Mouse (Mus musculus) spleen, embryonic (tissue): Measurements from ENCODE around the gene Zcchc17.

Experiments used
- CTCF ChIA-PET: fragments of 350-600 bp; sonication (Branson Sonifier 250); formaldehyde crosslinking; loops from one replicate; lab custom pipeline; 2022; lab: Charles Lee

Zcchc17 gene

GRCm38 (mm10) chr4:130318122-130318521 lies 41.6 kb downstream of the Zcchc17 start:
- CTCF ChIA-PET: no interaction called here

GRCm38 (mm10) chr4:130316691-130317090 lies 43.1 kb downstream of the Zcchc17 start:
- CTCF ChIA-PET: no interaction called here

DNA sequence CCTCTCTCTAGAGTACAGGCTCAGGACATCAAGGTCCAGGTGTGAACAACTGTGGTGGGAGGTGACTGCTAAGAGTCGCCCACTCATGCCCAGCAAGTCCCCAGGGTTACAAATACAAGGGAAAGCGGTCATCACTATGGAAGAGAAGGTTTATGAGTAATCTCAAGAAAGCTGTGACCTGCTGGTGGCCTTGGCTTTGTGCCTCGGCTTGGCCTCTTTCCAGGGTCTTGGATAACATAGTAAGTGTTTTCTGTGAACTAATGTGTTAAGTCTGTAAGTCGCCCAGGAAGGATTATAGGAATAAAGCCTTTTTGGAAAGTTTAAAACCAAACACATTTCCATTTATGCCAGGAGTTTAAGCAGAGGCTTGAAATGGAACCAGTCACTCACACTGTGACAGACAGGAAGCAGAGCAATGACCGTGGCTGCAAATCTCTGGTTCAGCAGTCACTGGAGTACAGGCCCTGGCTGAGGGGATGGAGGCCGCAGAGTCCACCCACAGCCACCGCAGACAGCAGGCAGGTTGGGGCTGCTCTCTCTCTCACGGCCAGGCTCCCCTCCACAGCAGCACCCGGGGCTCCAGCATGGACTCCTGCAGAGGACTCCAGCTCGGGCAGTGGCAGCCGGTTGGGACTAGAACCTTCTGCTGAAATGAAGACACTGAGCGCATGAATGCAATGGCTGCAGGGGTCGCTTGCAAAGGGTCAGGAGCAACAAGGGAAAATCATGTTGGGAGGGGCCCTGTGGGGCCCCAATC lies 43.8 kb downstream of the Zcchc17 start:
- CTCF ChIA-PET: no interaction called here

- CTCF ChIA-PET: no interaction called here
These were observed 46.2 kb downstream of the Zcchc17 start for GRCm38 (mm10) chr4:130313552-130313951.

GRCm38 (mm10) chr4:130312526-130312925 lies 47.2 kb downstream of the Zcchc17 start:
- CTCF ChIA-PET: no interaction called here

GRCm38 (mm10) chr4:130309254-130309653 lies 50.5 kb downstream of the Zcchc17 start:
- CTCF ChIA-PET: no interaction called here

GRCm38 (mm10) chr4:130308231-130309081 lies 51.3 kb downstream of the Zcchc17 start, which contains the start of the genes Fabp3 and Gm10570:
Gene Fabp3, plus strand, starts transcription at chr4:130308595.
Gene Gm10570, minus strand, starts transcription at chr4:130308674.
- CTCF ChIA-PET: no interaction called here

- CTCF ChIA-PET: no interaction called here
These were observed 51.9 kb downstream of the Zcchc17 start for GRCm38 (mm10) chr4:130307851-130308230.

DNA sequence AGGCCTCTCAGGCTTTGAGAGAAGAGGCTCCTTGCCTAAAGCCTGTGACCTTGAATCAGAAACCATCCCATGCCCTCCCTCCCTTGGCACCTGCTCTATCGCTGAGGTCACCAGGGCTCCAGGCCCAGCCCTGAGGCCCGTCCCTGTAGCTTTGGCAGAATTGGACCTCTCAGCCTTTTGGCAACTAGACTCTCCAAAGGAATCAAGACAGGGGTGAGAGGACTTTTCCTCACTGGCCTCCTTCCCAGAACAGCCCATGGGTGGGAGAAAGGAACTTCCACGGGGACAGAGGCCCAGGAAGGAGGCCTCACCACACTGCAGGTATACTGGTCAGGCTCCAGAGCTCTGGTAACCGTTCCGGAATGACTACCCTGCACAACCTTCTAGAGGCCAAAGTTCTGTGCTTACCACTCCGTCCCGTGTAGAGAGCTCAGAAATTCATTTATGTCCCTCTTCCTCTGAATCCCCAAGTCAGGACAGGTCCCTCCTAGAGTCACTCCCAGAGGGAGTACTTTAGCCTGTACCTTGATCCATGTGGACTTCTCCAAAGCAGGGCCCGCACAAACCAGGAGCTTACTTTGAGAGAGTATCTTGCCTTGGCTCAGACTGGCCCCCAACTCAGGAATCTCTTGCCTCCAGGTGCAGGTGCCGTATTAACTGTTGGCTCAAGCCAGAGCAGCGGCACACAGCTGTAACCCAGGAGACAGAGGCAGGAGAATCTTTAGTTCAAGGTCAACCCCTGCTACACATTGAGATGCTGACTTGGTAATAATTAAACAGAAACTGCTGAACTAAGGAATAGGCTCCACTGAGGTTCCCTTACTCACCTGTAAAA lies 52.7 kb downstream of the Zcchc17 start:
- CTCF ChIA-PET: no interaction called here

DNA sequence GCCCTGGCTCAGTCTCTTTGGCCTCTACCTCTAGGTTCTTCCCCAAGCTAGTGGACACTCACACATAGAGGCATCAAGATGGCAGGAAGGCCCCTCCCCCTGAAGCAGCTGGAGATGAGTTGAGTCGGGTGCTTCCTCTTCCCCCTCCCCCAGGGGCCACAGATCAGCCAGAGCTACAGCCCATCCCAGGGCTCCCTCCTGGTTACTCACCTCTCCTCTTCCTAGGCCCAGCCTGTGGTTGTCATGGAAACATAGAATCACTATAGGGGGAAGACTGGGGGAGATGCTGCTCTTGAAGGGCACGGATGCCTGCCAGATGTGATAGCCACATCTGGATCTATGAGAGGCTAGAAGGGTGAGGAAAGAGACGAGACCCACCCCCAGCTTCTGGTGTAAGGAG lies 55.0 kb downstream of the Zcchc17 start:
- CTCF ChIA-PET: no interaction called here

- CTCF ChIA-PET: interaction anchor here (0.6 kb wide), 1 partner anchor 1339 kb away, joined by 3 read pairs; no protein-coding TSS in a partner anchor
These were observed 57.4 kb downstream of the Zcchc17 start for GRCm38 (mm10) chr4:130302285-130302870.

- CTCF ChIA-PET: no interaction called here
These were observed 60.1 kb downstream of the Zcchc17 start for GRCm38 (mm10) chr4:130299629-130300018.

DNA sequence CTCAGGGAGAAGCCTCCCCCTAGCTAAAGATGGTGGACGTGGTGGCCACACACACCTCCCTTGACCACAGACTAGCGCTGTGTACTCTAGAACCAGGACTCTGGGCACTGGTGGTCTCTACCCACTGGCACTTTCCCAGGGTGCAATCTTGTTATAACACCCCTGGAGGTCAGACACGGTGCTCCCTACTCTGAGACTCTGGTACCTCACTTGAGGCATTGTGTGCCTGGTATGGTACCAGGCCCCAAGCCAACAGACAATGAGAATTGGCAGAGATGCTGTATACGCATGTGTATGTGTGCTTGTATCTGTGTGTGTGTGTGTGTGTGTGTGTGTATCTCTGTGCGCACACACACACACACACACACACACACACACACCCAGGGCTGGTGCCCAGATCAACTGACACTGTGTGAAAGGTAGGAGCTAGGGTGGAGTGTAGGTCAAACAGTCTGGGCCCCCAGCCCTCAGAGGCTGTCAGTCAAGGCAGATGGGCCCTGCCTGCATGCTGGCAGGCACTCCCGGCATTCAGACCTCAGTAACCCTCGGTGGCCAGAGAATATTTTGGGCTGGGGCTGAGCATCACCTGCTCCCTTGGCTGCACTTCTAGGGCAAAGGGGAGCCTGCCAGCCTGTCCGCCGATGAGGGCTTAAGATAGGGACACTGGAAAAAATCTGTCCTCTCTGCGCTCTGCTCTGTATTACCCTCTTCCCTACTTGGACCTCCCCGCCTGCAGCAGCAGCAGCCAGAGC lies 60.7 kb downstream of the Zcchc17 start:
- CTCF ChIA-PET: no interaction called here

GRCm38 (mm10) chr4:130297123-130297529 lies 62.6 kb downstream of the Zcchc17 start:
- CTCF ChIA-PET: no interaction called here

DNA sequence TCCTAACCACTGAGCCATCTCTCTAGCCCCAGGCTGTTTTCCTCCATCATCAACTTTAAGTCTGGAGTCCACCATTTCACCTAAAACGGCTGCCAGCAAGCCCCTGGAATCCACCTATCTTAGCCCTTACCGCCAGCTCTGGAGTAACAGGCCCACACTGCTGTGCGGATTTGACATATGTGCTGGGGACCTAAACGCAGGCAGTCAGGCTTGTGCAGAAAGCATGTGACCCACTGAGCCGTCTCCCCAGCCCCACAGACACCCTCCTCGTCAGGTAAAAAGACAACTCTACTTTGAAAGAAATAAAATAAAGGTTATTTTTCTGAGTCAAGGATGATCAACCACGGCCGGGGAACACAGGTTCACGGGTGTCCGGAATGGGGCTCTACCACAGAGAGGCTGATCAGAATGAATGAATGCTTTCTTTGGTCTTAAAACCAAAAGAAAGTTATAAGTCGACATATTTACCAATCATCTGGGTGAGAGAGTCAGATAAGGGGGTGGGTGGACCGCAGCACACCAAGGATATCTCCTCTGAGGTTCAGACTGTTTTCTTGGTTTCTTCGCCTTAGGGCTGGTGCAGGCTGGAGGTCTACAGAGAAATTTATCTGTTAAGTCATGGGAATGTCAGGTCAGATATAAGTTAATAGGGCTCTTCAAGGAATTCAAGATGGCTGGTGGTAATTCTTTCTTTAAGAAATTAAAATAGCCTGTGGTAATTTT lies 63.3 kb downstream of the Zcchc17 start:
- CTCF ChIA-PET: interaction anchor here (0.5 kb wide), 1 partner anchor 253 kb away, joined by 14 read pairs; no protein-coding TSS in a partner anchor

DNA sequence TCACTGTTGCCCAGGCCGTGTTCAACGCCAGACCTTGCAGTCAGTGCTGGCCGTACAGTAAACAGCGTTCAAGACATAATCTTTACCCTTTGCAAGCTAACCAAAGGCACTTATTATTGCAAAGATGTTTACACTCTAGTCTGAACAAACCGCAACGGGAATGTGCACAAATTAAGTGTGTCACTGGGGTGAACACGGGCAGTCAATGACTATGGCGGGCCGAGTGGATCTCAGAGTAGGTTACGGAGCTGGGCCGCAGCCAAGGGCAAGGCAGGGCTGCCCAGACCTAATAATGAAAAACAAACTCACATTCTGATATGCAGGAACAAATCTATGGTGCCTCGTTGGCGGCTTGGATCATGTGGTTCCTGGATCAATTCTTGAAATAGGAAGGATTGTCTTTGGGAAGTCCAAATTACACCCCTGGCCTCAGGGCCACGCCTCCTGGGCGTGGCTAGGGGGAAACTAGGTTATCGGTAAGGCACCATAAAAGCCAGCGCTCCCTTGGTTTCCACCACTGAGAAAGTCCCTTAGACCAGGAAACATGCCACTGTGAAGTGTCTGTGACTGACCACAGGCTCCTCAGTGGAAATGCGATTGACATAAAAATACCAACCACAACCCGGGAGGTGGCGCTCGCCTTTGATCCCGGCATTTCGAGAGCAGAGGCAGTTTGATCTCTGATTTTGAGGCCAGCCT lies 64.5 kb downstream of the Zcchc17 start:
- CTCF ChIA-PET: no interaction called here

- CTCF ChIA-PET: no interaction called here
These were observed 65.2 kb downstream of the Zcchc17 start for GRCm38 (mm10) chr4:130294513-130294912.

- CTCF ChIA-PET: no interaction called here
These were observed 67.5 kb downstream of the Zcchc17 start for GRCm38 (mm10) chr4:130292271-130292670.

GRCm38 (mm10) chr4:130289824-130290223 lies 69.9 kb downstream of the Zcchc17 start:
- CTCF ChIA-PET: no interaction called here
